Mouse (Mus musculus) megakaryocyte, embryonic 14.5 days (primary cell): ENCODE data around the gene Ythdf2.

ENCODE experiments used
- FLI1 ChIP-seq: IDR thresholded peaks from 2 replicates; pipeline ENCODE4 v1.6.1; 2012; ENCODE audit warnings: low read length, inconsistent platforms, mixed read lengths
- GATA1 ChIP-seq: IDR thresholded peaks from 3 replicates; pipeline ENCODE4 v1.6.1; 2012; ENCODE audit warnings: mixed read lengths, low read length, inconsistent platforms, borderline replicate concordance

- TF ChIP-seq GATA1 (no peak), FLI1 (no peak)
These were observed 17.7 kb downstream of the Ythdf2 start for GRCm38 (mm10) chr4:132194373-132194772.
